Mouse (Mus musculus) retina, adult 2 months (tissue): Measurements from ENCODE around the gene Rab5if.
"Not testable (repeated sequence)": the region's sequence is repeated elsewhere in the genome, so short reads cannot be mapped to it uniquely, and the experiment has no call there.

ENCODE experiments used
- DNase-seq: peaks from one replicate; pipeline ENCODE4 v3.0.0-alpha.2; 2012; ENCODE audit warnings: low read depth, low spot score

Gene Rab5if

DNA sequence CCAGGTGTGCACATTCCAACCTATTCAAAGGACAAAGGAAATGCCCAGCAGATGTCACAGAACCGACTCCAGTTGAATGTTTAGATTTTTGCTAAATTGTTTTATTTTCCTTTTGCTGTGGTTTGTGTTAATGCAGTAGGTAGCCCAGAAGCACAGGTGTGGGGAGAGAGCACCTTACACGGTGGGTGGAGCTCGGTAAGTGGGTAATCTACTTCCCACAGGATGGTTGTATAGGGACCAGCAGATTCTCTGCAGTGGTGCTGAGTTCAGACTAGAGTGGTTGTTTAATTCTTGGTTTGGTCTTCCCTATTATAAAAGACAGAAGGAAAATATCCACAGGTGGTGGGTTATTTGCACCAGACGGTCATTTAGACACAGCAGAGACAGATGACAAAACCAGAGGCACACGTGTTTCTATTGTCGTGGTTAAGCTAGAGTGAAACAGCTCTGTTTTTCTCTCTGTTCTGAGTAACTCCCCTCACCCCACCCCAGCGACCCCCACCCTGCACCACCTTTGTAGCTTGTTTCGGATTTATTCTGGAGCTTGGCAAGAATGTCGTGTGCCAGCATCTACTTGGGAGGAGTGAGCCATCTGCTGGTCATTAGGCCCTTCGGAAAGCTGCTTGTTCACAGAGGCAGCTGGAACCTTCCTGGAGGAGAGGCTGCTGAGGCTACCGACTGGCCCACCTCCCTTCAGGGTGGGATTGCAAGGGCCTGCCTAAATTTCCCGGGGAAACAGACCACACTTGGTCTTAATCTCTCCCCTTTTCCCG lies 8.7 kb upstream of the Rab5if start:
- DNase-seq = not testable (repeated sequence)

DNA sequence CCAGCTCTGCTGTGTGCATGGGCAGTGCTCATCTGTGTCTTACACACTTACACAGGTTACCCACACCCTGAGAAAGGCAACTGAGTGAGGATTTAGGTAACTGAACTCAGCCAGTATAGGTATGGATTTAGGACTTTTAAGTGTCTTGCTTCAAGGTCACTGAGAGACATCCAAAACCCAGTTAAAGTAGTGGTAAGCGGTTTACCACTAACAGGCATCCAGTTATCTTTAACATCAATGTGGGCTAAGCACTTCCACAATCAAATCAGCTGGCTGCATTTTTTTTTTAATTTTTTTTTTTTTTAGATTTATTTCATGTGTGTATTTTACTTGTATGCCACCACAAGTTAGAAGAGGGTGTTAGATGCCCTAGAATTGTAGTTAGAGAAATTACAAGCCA lies 6.6 kb upstream of the Rab5if start:
- no peak for DNase-seq

DNA sequence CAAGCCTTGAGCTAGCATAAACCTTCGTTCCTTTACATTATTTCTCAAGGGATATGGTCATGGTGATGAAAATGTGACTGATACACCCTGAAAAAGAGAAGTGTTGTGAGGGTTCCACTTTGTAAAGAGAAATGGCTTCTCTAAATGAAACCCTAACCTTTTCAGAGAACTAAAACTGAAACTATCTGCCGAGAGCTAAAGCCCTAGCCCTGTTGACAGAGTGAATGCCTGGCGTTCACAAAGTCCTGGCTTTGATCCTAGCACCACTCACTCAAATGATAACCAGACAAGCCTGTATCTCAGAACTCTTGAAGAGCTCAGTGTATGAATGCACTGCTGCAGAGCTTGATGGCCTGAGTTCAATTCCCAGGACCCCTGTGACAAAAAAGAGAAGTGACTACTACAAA lies 5.5 kb upstream of the Rab5if start:
- DNase-seq = no peak

DNA sequence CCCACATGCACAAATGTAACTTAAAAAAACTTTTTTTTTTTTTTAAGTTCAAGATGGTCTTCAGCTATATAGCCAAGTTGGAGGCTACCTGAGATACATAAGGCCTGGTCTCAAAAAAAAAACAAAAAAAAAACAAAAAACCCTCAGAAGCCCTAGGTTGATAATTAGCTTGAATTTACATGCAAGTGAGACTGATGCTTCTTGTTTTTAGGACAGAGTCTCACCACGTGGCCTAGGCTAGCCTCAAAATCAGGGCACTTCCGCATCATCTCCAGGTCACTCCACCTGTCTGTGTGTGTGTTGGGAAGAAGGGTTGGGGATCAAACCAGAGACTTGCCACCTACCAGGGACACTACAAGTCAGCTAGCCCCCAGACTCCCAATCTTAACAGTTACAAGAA lies 5.1 kb upstream of the Rab5if start, which contains the start of gene 4930518I15Rik:
Gene 4930518I15Rik, minus strand, starts transcription at position 112 of the 400 bp plus-strand sequence.
- DNase-seq = no peak

DNA sequence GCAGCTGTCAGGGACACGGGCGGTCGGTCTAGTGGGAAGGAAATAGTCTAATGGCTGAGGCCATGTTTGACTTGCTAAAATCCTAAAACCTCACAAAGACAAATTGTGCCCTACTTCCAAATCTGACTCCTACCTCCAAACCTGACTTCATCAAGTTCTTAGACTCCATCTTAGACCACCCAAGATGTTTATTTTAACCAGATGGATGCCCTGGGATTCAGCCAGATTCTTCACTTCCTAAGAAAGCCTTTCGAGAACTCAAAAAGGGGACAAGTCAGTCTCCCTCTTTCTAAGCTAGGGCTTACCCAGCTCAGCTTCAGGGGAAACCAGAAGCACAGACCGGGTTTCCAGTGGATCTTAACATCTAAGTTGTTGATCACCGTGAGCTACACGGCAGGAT lies 4.3 kb upstream of the Rab5if start:
- no peak for DNase-seq

DNA sequence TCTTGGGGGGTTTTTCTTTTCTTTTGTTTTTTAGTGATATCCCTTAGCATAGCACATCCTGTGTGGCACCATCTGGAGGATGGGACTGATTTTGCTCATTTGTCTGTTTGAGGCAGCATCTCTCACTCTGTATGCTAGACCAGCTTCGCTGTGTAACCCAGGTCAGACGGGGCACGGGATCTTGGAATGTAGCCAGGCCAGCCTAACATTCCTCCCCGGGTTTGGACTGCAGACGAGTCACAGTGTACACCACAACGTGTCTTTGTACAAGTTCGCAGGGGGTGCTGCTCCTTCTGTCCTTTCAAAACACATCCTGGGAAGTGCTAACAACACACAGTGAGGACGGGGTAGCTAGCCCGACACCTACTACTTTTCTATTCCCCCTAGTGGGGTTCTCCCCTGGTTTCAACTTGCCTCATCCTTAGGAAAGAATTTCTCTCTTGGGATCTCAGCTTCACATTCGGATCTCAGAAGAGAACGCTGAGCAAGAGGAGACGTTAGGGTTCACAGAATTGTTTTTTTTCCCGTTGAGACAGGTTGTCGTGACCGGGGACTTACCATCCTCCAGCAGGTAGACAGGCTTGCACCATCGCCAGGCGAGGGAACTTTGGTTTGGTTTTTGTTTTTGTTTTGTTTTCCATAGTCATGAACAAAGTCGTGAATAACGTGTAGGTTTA lies 749 bp upstream of the Rab5if start:
- DNase-seq = no peak

DNA sequence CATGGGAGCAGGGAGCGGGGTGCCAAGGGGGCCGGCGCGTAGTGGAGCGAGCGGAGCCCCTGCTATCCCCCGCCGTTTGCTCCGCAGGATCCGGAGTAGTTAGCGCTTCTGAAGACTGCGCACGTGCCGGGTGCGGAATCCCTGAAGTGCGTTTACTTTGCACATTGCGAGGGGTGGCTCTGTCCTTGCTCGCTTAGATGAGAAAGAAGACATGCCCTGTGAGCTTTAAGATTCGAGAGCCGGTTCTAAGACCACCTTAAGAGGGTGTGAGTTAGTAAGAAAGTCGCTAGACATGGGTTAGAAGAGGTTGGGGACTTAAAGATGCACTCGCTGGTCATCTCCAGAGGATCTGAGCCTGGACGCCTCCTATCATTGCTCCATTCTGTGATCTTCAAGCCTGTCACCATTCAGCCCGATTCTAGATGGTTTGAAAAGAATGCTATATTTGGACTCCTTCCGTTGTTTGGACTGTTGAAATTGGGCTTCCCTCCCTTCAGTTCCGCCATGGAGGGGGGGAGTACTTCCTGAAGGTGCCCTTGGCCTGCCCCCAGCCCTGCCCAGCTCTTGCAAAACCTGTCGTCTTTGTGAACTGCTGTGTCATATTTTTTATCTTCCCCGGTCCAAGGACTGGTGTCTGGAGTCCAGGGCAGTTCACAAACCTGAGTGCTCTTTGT lies 696 bp downstream of the Rab5if start:
- DNase-seq = no peak

DNA sequence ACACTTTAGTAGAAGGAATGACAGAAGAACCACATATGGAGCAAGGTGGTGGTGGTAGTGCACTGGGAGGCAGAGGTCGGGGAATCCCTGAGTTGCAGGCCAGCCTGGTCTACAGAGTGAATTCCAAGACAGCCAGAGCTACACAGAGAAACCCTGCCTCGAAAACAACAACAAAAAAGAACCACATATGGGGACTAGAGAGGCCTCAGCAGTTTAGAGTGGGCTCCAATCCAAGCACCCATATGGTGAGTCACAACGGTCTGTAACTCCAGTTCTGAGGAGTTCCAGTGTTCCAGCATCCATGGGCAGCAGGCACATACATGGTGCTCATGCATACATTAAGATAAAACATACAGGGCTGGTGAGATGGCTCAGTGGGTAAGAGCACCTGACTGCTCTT lies 1.6 kb downstream of the Rab5if start:
- DNase-seq = no peak

DNA sequence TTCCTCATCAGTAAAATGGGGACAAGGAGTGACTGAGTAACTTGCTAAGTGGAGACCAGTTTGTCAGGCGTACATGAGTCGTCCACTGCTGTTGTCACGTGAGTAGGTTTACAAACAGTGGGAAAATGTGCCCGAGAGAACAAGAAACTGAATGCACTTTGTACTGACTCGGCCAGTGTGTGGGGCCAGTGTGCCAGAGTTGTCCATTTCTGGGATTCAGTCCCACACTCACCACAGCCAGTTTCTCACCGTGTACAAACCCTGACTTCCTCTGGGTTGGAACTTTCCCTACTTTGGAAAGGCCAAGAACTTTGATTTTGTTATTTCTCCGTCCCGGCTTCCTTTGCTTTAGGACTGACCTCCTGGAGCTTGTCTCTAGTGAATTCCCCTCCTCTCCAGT lies 6.1 kb downstream of the Rab5if start:
- no peak for DNase-seq

DNA sequence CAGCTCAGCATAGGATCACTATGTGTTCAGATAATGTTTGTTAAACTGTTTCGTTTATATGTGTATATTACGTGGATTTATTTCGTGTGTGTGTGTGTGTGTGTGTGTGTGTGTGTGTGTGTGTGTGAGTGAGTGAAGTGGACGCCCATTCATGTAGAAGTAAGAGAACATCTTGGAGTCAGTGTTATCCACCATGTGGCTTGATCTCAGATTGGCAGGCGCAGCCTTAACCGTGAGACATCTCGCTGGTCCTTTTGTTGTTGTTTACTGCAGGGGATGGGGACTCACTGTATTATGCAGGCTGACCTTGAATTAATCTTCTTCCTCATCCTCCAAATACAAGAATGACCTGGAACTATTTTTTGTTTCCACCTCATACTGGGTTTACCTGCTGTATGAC lies 6.6 kb downstream of the Rab5if start:
- DNase-seq = no peak

DNA sequence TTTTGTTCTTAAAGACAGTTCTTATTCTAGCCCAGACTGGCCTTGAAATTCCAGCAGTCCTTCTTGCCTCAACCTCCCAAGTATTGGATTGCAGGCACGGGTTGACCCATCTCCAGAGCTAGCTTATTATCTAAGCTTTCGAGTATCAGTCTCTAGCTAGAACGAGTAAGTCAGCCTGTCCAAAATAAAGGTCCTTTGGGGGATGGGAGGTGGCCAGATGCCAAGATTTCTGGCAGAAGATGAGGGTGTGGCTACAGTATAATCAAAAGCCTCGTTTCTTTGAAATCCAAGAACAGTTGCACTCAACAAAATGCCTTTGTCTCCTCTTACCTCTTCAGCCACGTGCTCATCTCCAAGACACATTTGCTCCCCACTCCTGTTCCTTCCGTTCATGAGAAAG lies 7.6 kb downstream of the Rab5if start:
- DNase-seq = no peak

DNA sequence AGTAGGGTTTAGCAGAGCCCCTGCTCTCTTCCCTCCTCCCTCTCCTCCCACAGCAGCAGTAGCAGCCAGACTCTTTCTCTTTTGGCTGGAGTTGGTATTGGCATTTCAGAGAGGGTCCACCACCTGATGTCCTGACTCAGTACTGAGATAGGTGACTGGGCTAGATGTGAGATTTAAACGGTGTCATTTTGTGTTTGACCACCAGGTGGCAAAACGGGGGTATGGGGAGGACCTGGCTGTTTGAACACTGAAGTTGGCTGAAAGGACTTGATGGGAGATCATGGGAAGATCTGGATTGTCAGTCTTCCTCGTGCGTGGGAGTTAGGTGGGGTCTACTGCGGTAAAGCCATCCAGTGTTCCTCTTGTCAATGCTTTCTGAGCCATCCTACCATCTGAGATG lies 10.7 kb downstream of the Rab5if start:
- DNase-seq = peak; percentile 50

DNA sequence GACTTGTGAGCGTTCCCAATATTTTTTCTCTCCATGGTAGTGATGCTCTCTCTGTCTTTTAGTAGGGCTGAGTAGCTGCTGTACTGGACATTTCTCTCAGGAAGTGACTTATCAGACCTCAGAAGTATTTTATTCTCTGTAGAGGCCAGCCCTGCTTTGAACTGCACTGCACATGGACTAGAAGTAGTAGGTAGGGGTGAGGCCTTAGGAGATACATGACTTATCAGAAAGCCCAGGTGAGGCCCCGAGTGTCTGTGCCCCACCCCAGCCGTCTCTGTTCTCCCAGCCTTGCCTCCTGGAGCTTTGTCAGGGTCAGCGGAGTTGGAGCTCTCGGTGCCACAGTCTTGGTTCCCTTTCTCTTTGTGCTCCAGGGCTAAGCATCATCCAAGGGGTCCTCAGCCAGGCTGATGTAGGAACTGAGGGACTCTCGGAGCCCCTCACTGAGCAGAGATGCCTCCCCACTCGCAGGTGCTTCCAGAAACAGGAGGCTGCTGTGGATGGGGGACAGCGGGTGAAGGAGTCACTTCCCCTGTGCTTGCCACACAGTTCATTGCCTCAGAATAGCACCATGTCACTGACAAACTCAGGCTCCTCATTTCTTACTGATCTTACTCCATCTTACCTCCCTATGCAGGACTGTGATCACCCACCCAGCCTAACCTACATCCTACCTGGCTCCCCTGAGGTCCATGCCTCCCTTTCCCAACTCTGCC lies 11.3 kb downstream of the Rab5if start:
- DNase-seq = no peak

DNA sequence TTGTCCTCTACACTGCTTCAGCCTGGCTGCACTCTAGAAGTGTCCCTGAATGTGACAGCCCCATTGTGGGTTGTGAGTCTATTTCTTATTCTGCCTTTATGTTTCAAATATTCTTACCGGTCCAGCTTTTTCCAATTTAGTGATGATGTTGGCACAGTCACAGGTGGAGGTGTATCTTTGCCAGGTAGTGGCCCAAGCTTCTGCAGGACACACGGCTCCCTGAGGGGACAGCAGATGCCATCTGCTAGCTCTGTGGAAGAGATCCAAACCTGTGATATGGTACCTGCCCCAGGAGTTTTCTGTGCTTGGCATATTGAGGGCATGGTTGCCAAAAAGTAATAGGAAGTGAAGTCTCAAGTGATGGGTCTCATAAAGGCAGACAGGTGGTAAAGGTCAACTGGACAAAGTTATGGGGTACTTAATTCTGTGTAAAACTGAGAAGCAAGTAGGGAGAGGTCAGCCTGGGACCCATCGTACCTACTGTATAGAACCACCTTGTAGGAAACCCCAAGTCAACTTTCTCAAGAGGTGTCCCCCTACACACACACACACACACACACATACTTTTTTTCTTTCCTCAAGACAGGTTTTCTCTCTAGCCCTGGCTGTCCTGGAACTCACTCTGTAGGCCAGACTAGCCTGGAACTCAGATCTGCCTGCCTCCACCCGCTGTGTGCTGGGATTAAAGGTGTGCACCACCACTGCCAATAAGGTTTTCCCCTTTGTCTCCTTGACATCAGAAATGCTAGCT lies 12.0 kb downstream of the Rab5if start:
- no peak for DNase-seq

DNA sequence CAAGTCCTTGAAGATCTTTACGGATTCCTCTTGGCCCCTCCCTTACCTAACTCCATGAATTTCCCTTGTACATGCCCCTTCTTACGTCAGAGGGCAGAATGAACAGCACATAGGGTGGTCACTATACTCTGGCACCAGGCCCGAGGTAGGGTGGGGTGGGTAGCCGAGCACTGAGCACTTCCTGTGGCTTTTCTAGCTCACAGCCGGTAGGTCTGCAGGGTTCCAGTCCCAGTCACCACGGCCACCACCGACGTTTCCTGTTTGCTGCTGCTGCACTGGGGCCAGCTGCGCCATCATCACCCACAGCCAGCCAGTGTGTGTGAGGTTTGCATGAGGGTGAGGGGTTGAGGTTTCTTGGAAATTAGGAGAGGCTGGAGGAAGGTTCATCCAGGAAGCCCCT lies 14.8 kb downstream of the Rab5if start:
- no peak for DNase-seq

DNA sequence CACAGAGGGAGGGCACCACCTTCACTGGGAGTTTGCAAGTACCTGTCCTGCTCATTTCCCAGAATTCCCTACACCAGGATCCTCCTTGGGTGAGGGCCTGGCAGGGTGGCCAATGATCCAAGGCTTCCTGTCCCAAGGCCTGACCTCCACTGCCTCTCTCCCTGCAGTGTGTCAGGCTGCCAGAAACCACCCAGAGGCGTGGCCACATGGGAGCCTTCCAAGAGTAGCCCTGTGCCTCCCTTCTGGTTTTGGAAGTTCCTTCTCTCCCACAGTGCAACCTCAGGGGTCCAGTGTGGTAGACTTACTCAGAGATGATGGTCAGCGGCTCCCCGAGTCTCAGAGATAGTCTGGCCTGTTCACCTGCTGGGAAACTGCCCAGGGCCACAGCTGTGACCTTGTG lies 16.6 kb downstream of the Rab5if start:
- DNase-seq = no peak

DNA sequence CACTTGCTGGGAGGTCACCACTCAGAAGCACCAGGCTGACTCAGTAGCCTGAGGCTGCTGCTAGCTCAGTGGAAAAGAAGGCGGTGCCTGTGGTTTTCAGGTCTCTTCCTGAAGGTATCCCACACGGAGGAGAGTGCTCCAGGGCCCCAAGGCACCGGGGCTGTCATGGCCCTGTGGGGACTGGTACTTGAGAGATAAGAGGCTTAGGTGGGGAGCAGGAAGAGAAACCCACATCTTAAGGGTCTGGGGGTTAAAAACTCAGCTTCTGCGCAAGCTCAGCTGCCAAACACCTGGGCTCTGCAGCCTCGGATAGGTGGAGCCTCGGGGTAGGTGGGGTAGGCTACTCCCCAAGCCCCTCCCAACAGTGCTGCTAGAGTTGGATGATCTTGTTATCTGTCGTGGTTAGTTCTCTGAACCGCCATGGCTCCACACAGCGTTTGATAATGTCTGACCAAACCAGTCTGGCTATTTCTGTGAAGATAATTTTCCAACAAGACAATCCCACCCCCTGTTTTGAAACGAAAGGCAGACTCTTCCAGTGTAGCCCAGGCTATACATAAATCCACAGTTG lies 19.6 kb downstream of the Rab5if start:
- no peak for DNase-seq

DNA sequence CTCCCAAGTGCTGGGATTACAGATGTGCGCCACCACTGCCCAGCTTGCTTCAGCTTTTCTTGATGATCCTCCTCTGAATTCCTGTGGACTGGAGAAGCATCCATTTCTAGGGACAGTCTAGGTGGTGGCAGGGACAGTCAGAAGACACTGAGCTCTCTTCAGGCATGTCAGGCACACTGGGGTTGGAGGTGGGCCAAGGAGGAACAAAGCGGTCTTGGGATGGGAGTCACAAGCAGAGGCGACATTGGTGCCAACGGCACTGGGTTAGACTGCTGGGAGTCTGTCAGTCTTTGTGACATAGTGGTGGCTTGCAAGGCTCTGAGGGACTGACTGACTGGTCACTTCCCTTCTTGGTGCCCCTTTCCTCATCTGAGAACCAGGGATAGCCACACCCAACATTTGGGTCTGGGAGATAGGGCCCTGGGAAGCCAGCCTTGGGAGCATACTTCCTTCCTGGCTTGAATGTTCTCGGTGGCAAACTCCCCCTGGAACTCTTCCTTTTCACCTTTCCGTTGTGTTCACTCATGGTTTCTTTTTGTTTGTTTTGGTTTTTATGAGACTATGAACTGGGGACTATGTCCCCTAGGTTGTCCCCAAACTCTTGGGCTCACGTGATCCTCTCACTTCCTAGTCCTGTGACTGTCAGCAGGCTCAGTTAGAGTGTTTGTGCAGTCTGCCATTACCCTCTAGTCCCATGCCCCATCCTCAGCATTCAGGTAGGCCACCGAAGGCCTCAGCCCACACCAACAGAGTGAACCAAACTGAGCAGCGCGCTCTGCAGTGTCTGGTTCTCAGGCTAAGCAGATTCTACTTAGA lies 21.7 kb downstream of the Rab5if start:
- DNase-seq = no peak

DNA sequence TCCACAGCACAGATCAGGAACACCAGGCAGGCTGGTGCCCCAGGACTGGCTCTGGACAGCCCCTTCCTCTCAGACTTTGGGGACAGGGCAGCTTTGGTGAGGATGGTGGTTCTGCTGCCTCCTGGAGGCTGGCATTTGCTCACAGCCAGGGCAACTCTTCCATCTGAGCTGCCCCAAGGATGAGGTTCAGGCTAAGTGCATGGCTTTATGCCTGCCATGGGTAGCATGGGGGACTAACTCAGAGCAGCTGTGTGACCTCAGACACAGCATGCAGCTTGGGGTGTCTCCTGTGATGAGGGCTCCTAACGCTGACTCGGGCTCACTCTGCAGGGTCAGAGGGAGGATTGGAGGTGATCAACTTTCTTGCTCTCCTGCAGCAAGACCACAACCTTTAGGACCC lies 22.7 kb downstream of the Rab5if start:
- DNase-seq = not testable (repeated sequence)

DNA sequence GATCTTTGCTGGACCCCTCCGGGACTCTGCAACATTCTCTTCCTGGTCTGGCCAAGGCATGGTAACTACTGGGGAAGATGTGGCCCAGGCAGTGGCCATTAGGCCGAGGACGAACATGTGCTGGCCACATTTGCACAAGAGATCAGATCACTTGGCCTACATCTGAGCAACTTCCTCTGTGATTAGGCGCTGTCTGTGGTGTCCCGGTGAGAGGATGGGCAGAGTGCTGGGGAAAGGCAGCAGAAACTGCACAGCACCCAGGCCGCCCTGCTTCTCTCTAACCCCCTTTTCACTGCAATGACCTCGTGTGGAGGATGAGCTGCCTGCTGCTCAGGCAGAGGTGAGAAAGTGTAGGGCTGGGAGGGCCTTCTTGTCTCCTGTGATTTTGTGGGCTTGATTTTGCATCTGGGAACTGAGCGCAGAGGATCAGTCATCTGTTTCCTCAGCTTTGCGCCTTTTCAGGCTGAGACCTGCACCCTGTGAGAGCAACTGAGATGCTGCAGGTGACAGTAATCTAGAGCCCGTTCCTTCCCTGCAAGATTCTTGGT lies 23.2 kb downstream of the Rab5if start:
- no peak for DNase-seq
